Mouse (Mus musculus): ENCODE measurements at regions not wholly inside any gene's neighbourhood (a gene's known extent, or its start where the extent isn't known, plus 50 kb on each side); places are given as distances from the start of the nearest gene placed in this dataset.

DNA sequence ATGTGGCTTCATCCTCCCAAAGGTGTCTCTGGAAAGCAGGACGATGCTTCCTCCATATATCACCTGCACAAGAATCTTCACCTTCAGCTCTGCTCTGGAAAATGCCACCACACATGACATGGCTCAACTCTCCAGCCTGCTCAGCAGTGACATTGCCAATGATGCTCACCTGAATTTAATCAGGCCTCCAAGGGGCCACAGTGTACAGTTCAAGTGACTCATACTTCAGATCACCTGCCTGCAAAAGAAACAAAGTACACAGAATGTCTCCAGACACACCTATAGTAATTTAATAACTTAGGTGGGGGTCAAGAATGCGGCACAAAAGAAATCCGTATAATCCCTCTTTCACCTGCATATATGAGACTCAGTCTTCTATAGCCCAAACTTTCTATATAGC lies 160.0 kb upstream of the Vstm2b start:
- no peak for DNase-seq (ENCODE audit: low spot score in 2 of 2)

DNA sequence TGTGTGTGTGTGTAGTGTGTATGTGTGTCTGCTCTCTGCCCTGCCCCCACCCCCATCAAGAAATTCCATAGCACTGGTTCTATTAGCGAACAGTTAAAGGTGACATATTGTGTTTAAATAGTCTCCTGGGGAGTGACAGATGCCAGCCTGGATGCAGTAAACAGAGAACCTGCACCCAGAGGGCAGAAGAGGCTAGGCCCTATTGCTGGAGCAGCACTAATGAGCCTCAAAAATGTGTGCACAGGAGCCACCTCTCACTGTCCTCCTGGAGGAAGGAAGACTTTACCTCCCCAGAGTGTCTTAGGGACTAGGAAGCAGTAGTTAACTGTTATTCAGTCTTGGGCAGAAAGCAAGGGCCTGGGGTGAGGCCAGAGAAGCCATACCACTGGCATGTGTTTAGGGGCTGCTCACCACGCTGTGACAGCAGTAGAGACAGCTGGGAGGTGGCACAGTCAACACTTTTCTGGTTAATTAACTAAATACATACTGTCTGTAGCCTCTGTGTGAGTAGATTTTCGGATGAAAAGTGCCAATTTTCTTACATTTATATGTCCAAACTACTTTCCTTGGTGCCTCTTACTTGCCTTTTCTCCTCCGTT lies 155.5 kb upstream of the Vstm2b start:
- peak; percentile 19 to 36 for DNase-seq (ENCODE audit: low spot score in 2 of 2)

DNA sequence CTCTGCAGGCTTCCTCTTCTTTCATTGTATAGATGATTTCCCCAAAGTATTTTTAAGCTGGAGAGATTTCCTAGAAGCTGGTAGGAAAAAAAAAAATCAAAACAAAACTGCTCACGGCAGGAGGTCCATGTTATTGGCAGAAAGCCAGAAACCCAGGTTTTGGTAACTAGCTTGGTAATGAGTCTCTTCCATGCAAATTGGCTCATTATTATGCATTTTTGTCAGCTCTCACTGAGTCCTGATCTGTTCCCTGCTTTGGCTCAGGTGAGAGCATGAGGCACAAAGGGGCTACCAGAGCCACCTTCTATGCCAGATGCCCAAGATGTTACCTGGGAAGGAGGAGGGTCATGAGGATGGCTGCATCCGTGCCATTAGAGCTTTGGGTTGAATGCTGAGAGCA lies 146.3 kb upstream of the Vstm2b start:
- DNase-seq (ENCODE audit: low spot score in 2 of 2), result peak; percentile 13 to 42

DNA sequence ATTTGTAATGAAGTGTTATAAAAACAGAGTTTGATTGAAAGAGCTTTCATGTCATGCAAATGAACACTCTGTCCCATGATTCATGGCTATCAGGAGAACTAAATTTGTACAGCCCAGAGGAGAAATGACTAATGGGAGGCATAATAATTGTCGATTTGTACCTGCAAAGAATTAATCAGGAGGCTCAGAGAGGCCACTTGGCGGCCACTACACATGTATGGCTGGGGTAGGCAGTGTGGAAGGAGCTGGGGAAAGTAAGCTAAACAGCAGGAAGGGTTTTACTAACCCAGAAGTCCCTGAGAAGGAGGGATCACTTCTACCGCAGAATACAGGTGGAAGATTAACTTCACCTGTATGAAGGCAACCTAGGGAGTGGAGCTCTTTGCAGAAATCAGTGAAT lies 145.9 kb upstream of the Vstm2b start:
- no peak for DNase-seq (ENCODE audit: low spot score in 2 of 2)

DNA sequence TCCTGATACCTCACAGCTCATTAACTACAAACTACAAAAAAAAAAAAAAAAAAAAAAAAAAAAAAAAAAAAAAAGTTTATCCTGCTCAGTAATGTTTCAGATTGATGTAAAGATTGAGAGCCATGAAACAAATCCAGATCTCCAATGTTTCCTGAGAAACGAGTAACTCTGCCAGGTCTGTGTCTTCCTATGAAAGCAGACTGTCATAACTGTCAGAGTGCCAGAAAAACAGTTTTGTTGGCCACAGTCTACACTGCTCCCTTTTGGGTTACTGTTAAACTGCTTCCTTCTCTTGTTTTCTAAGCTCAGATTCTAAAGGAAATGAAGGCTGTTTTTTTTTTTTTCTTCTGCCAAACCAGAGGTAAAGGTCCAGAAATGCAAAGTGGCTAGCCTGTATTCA lies 144.6 kb upstream of the Vstm2b start:
- DNase-seq (ENCODE audit: low spot score in 2 of 2), result no peak

DNA sequence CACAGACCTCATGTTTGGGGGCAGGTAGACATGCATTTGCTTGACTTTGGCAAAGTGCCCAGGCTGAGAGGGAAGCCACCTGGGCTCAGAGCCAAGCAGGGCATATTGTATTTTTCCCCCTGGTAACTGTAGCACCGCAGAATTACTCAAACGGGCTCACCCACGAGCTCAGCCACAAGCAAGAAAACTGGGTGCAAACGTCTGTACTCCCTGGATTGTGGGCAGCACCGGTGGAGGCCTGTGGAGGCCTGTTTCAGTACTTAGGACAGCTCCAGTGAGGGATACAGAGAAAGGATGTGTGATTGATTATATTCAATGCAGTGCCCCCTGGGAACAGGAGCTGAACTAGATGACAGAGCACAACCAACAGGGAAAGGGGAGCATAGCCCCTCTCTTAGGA lies 135.6 kb upstream of the Vstm2b start:
- peak; percentile 21 to 30 for DNase-seq (ENCODE audit: low spot score in 2 of 2)

DNA sequence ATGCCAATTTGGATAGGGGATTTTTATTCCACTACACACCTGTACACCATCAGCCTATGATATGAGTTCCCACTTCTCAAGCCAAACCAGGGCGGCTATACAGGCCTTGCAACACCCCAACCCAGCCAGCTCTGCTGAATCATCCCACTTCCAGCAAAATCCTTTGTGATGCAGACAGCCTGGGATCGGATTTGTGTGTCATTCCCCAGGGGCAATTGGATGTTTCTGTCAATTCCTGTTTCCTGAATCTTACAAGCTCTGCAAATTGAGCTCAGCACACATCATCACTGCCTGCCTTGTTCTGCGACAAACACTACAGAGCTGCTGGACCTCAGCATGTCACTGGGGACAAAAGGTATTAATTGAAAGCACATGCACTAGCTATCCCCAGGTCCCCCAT lies 132.0 kb upstream of the Vstm2b start:
- DNase-seq (ENCODE audit: low spot score in 2 of 2), result no peak

DNA sequence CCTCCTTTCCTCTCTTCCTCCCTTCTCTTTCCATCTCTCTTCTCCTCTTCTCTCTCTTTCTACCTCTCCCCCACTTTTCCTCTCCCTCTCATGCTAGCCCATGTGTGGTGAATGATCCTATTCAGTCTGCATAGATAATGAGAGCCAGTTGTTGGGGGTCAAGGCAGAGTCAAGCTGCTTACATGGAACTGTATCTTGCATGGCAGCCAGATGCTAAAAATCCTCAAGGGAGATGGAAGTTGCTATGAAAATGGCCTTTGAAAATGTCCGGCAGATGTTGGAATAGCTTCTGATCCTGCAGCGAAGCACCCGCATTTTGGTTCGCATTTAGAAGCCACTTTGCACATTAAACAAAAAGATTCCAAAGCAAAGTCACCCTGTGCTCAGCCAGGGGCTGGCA lies 121.9 kb upstream of the Vstm2b start:
- DNase-seq (ENCODE audit: low spot score in 2 of 2), result no peak

DNA sequence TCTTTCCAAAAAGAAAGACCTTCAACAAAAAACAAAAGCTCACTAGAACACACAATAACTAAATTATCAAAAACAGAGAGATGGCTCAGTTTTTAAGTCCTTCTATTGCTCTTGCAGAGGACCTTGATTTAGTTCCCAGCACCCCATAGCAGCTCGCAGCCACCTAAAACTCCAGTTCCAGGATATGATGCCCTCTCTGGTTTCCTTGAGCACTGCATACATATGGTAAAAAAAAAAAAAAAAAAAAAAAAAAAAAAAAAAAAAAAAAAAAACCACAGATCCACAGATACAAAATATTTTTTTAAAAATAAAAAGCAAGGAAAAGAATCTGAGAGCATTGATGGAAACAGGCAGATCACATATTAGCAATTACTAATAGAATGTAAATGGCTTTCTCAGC lies 113.2 kb upstream of the Vstm2b start:
- DNase-seq (ENCODE audit: low spot score in 2 of 2), result no peak

DNA sequence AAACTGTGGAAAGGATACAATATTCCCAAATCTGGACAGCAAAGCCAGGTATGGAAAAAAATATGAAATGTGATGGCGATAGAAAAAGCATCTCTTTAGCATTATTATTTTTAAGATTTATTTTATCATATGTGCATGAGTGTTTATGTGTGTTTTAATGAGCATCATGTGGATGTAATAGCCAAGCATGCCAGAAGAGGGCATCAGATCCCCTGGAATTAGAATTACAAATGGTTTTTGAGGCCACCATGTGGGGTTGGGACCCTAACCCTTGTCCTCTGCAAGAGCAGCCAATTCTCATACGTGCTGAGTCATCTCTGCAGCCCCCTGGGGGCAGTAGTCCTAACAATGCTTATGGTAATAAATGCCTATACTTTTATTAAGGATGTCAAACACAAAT lies 111.4 kb upstream of the Vstm2b start:
- DNase-seq (ENCODE audit: low spot score in 2 of 2), result no peak

DNA sequence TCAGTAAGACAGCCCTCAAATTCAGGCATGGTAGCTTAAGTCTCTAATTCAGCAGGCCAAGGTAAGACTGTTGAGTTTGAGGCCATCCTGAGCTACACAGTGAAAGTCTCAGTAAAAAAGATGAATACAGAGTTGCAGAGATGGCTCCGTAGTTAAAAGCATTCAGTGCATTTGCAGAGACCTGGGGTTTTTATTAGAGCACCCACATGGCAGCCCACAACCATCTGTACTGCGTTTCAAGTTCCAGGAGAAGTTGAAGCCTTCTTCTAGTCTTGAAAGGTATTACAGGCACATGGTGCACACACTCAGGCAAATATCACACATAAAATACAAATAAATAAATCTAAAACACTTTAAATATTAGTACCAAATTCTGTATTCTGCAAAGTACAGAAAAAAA lies 109.6 kb upstream of the Vstm2b start:
- DNase-seq (ENCODE audit: low spot score in 2 of 2), result peak in 1 of 2 experiments; percentile 17

DNA sequence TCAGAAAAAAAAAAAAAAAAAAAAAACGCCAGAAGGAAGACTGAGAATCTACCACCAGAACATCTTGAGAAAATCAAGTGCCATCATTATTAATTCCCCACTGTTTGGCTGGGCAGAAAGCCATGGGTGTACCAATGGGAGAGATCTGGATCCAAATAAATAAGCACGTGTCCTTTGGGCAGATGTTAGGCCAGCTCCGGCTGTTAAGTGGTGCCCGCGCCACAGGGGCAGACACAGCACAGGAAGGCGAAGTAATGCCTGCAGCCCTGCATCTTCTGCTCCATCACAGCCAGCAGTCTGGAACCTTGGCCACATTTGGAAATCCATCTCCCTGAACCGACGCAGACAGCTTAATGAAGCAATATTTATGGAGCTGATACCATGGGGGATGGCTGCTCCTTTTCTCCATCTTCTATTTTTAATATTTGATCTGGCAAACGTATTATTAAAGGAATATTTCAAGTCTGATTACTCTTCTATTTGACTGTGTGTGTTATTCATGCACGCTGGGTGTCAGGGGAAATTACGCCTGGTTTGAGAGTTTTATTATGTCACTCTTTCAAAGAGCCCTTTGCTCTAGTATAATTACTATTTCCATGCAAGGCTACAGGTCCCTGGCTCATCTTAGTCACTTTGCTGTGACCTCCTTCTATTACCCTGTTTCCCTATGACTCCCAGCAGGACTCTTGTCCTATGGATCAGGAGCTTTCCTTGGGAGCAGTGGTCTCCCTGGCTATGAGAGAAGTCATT lies 103.5 kb upstream of the Vstm2b start:
- DNase-seq (ENCODE audit: low spot score in 2 of 2), result peak in 1 of 2 experiments; percentile 28

DNA sequence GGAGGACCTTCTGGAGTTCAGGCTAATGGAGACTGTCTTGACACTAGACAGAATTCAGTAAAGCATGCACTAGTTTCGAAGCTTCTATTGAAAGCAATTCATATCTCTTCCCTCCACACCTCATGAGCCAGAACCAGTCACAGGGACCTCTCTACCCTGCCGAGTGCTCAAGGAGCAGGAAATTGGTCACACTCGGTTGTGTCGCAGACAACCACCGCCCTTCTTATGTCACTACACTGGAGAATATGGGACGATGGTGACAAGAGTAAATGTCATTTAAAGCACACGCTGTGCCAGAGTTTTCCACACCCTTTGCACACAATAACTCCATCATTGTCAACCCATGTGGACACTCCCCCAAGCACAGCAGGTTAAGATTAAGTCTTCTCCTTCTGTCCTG lies 98.3 kb upstream of the Vstm2b start:
- no peak for DNase-seq (ENCODE audit: low spot score in 2 of 2)

DNA sequence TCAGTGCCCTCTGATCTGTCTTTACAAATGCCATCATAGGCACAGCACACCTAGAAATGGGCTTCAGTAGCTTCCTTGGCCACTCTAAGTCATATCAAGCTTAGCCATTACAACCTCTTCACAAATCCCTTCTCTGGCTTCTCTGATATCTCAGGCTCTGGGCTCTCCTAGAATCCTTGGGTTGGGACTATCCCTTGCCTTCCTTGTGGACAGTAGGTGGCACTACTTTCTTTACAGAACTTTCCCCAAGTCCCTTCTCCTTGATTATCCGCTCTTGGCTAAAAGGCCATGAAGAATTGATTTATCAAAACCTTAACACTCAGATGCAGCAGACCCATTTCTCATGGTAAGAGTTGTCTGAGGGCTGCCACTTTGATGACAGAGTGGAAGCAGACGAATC lies 96.8 kb upstream of the Vstm2b start:
- no peak for DNase-seq (ENCODE audit: low spot score in 2 of 2)

DNA sequence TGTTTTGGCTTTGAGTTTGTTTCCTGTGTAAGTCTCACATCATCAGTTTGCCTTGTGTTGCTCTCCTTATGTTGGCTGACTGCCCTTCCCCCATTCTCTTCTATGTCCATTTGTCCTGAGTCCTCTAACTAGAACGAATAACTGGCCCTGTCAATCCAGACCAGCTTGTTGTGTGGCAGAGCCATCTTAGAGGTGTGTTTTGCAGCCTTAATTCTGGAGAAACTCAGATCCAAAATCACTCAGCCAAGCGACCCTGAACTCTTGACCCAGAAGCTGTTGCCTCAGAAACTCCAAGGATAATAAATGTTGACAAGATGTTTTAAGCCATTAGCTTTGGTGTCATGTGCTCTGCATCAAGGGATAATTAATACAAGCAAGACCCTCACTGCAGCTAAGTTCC lies 92.9 kb upstream of the Vstm2b start:
- no peak for DNase-seq (ENCODE audit: low spot score in 2 of 2)

DNA sequence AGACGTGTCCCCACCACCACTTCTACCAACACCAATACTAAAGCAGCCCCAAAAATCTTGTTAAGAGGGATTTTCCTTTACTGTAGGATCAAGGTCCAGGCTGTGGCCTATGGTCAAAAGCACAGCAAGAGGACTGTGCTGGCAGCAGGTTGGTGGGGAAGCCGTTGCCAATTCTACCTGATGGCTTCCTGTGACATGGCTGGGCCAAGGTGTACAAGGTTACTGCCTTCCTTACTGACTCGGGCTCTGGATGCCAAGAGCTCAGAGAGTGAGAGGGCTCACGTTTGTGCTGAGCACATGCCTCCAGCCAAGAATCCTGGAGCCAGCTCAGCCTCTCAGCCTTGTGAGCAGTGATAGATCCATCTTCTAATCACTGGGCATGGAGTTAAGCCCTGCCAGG lies 92.3 kb upstream of the Vstm2b start:
- no peak for DNase-seq (ENCODE audit: low spot score in 2 of 2)

DNA sequence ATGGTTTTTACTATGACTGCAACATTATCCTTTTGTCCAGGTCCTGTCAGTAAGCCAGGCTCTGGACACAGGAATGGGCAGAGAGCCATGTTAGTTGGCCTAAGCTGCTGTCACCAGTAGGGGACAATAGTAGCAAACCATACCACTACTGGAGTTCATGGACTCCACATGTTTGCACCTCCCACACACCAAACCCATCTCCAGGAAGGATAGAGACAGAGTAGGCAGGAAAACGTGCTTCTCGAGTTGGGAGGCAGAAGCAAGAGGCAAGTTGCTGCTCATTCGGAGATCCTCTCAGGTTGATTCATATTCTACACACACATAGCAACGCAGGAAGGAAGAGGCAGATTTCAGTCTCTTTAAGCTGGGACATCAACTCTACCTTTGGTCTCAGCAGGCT lies 85.2 kb upstream of the Vstm2b start:
- peak in 1 of 2 experiments; percentile 17 for DNase-seq (ENCODE audit: low spot score in 2 of 2)

DNA sequence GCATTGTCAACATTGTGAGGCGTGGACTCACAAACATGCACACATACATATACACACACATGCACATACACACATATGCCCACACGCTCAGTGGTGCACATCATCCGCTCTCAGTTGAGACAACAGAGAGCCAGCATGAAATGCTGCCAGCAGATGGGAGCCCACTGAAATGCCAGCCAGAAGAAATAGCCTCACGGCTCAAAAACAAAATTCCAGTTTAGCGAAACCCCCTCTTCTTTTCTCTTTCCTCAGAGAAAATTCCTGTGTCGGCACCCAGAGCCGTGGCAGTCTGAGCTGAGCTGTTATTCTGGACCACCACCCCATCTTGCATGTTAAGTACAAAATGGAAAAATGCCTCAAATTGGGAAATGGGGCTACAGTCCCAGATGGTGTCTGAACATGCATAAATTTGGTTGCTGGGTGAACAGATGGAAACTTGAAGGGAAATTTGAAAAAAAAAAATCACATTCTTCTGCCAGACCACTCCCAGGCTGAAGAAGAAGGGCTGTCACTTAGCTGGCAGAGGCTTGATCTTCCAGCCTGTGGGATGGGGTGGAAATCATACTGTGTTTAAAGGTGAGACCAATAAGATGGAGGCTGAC lies 72.9 kb upstream of the Vstm2b start:
- DNase-seq (ENCODE audit: low spot score in 2 of 2), result peak; percentile 56 to 78

DNA sequence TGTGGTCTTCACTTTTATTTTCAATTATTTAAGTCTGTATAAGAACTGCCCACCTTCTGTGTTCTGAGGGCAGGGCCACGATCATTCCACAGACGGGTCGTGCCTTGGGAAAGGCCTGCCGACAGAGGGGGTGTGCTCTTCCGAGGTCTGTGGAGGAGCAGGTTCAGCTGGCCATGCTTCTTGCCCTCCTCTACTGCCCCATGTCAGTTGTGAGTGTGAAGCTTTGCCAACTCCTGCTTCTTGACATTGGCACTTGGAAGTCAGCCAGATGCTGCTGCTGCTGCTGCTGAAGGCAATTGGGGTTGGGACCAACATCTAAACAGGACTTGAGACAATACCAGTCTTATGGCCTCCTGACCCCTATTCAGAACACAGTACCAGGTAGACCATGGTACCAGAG lies 68.6 kb upstream of the Vstm2b start:
- DNase-seq (ENCODE audit: low spot score in 2 of 2), result no peak

DNA sequence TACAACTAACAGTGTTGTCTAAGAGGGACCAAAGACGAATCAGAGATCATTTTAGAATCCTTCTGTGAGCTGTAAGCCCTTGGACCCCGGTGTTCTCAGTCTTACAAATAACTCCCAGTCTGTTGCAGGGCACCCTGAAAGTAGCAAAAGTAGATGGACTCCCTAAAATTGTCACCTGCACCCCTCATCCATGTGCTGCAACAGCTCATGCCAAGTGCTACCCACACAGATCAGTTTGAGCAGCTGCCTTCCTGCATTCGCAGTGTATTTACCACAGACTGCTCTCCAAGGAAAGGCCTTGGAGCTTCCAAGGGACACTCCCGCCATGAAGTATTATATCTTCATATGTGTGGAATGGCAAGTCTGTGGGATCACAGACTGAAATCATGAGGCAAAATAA lies 66.5 kb upstream of the Vstm2b start:
- DNase-seq (ENCODE audit: low spot score in 2 of 2), result peak in 1 of 2 experiments; percentile 11

DNA sequence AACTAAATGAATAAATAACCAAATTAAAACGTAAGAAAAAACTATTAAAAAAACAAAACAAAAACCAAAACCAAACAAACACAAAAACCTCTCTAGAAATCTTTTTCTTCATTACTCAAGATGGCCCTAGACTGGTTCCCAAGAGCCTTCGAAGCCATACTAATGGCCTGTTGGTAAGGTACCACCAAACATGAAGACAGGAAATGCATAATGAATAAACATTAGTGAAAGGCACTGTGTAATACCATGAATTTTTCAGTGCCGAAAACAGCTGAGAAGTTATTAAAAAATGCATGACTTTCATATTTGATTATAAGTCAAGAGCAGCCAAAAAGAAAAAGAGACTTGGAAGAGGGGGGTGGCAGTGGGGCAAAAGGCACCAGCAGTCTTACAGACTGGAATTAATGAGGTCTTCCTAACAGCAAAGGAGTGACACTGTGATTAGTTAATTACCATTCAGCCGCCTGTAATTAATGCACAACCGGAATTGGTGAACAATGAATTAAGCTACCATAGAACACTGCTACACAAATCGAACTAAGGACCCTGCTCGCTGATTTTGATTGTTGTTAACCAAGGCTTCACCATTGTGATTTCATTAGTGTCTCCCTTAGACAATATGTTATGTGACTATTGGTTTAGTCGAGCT lies 55.7 kb upstream of the Vstm2b start:
- DNase-seq (ENCODE audit: low spot score in 2 of 2), result no peak

DNA sequence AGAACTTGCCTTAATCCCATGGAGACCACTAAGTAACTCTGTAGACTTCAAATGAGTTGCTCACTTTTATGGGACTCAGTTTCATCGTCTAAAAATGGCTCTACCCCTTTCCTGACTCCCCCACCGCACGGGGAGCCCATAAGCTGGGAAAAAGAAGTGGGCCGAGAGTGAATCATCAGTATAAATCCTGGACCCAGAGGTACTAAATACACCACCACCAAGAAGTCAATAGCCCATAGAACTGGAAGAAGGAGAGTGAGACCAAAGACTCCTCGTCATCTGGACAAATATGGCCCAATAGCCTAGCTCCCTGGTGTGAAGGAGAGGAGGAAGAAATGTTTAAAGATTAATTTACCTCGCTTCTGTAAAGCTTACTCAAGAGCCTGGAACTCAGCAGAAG lies 51.6 kb upstream of the Vstm2b start:
- no peak for DNase-seq (ENCODE audit: low spot score in 2 of 2)

All from layer of hippocampus, postnatal 14 days (tissue).